In the genomic region with DNA sequence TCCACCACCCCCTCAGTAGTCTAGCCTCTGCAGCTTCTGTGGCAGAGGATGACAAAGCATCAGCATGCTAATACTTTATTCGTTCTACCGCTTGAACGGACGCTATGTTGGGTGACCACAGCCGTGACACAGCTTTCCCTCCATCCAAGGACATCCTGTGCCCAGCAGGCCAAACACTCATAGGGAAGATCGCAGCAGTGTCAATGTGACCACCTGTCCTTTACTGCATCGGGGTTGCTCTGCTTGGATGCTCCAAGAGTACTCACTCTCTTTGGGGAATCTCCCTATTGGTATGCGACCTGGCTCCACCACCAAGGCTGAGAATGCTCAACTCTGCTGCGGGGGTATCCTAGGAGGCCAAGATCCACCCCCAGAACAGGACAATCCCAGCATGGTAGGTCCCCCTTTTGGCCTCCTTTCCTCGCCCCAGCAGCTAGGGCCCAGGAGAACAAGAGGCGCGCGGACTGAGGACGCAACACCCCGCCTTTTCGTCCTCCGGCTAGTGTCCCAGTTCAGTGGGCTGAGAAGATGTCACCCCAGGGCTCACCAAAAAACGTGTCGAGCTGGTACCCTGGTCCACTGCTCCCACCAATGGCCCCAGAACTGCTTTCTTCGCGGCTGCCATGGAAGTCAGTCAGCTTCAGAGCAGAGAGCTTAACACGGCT, we compare ENCODE assay signal across 8 mouse cellular contexts. TPM values are rescaled to one million over a fixed set of nuclear protein-coding genes. Genes with fewer than 3 reads are reported as not detected.
DNase-seq lines count a peak whose midpoint lies in the region; ATAC-seq and TF ChIP-seq lines count a peak whose summit lies in the region.

No protein-coding gene starts in this region.

- TF ChIP-seq EP300 in ES-Bruce4 (IDR thresholded peaks at IDR 0.05; ENCODE audit: insufficient read depth, low read depth, low read length): no peak

- 36% methylated on average over 22 of the region's 22 CpGs for WGBS in kidney, embryonic 14.5 days
- 11% methylated on average over 22 of the region's 22 CpGs for WGBS in heart, embryonic 15.5 days
- 11% methylated on average over 17 of the region's 22 CpGs for WGBS in liver, embryonic 12.5 days (ENCODE audit: insufficient replicate concordance)
- 25% methylated on average over 22 of the region's 22 CpGs for WGBS in neural tube, embryonic 15.5 days

- no peaks in the 10 kb centered on the region for H3K4me1 ChIP-seq in kidney, embryonic 14.5 days (ENCODE audit: control insufficient read depth, insufficient read depth, low read length)
- no peaks in the 10 kb centered on the region for H3K4me1 ChIP-seq in ES-Bruce4 (ENCODE audit: control insufficient read depth, insufficient read depth, low read length)
- peaks cover 4% of the 10 kb centered on the region; the same call in 1 of the 2 replicates for H3K4me1 ChIP-seq in brown adipose tissue, adult 24 weeks (ENCODE audit: control insufficient read depth, insufficient read depth, insufficient read length, low read length)
- no peaks in the 10 kb centered on the region for H3K4me1 ChIP-seq in heart, embryonic 15.5 days (replicated peaks)
- 0 out of 2 replicates have a peak, but pooled peaks cover 5% of the 10 kb centered on the region for H3K4me1 ChIP-seq in liver, embryonic 12.5 days
- no peaks in the 10 kb centered on the region for H3K4me1 ChIP-seq in neural tube, embryonic 15.5 days

- no peaks in the 10 kb centered on the region for H3K36me3 ChIP-seq in kidney, embryonic 14.5 days (ENCODE audit: control insufficient read depth, insufficient read depth, low read length)
- no peaks in the 10 kb centered on the region for H3K36me3 ChIP-seq in ES-Bruce4 (ENCODE audit: control insufficient read depth, insufficient read depth, low read length, poor library complexity, severe bottlenecking)
- no peaks in the 10 kb centered on the region for H3K36me3 ChIP-seq in heart, embryonic 15.5 days
- H3K36me3 ChIP-seq in liver, embryonic 12.5 days: no peaks in the 10 kb centered on the region
- H3K36me3 ChIP-seq in neural tube, embryonic 15.5 days: no peaks in the 10 kb centered on the region

- H3K9ac ChIP-seq in kidney, embryonic 14.5 days (ENCODE audit: low read depth, low read length): peak overlapping the region; percentile 53
- H3K9ac ChIP-seq in ES-Bruce4 (ENCODE audit: low read depth, poor library complexity, severe bottlenecking): peak overlapping the region; percentile 57
- H3K9ac ChIP-seq in heart, embryonic 15.5 days: peak overlapping the region; percentile 64
- H3K9ac ChIP-seq in liver, embryonic 12.5 days: peak overlapping the region; percentile 66
- H3K9ac ChIP-seq in neural tube, embryonic 15.5 days (replicated peaks): peak overlapping the region; percentile 51

- H3K27ac ChIP-seq in kidney, embryonic 14.5 days (ENCODE audit: low read depth, low read length): 0 out of 2 replicates have a peak overlapping the region, but pooled peaks have one; percentile 37
- H3K27ac ChIP-seq in ES-Bruce4 (ENCODE audit: insufficient read depth, low read length): no peak overlapping the region
- H3K27ac ChIP-seq in brown adipose tissue, adult 24 weeks (replicated peaks; ENCODE audit: low read depth, low read length): peak overlapping the region; percentile 99
- peak overlapping the region; percentile 88 for H3K27ac ChIP-seq in heart, embryonic 15.5 days
- H3K27ac ChIP-seq in liver, embryonic 12.5 days: peak overlapping the region; percentile 79
- peak overlapping the region; percentile 80 for H3K27ac ChIP-seq in neural tube, embryonic 15.5 days (replicated peaks)

- TF ChIP-seq CTCF in ES-Bruce4 (IDR thresholded peaks at IDR 0.05; ENCODE audit: low read depth, low read length): no peak

- H3K4me3 ChIP-seq in kidney, embryonic 14.5 days (ENCODE audit: low read length): peak overlapping the region; percentile 47
- peak overlapping the region; percentile 90 for H3K4me3 ChIP-seq in ES-Bruce4 (ENCODE audit: low read depth, low read length)
- H3K4me3 ChIP-seq in brown adipose tissue, adult 24 weeks (ENCODE audit: insufficient read depth, low read depth, low read length): peak overlapping the region; percentile 73
- H3K4me3 ChIP-seq in heart, embryonic 15.5 days: peak overlapping the region; percentile 63
- peak overlapping the region; percentile 66 for H3K4me3 ChIP-seq in liver, embryonic 12.5 days
- peak overlapping the region; percentile 52 for H3K4me3 ChIP-seq in neural tube, embryonic 15.5 days (replicated peaks)

- no peak for DNase-seq in kidney, adult 18-20 months
- DNase-seq in ovary, postnatal 14 days (ENCODE audit: low spot score): no peak

- no peaks in the 10 kb centered on the region for H3K27me3 ChIP-seq in kidney, embryonic 14.5 days (ENCODE audit: control insufficient read depth, insufficient read depth, low read length)
- no peaks in the 10 kb centered on the region for H3K27me3 ChIP-seq in ES-Bruce4 (ENCODE audit: control insufficient read depth, insufficient read depth, low read length, poor library complexity, severe bottlenecking)
- H3K27me3 ChIP-seq in heart, embryonic 15.5 days: no peaks in the 10 kb centered on the region
- no peaks in the 10 kb centered on the region for H3K27me3 ChIP-seq in liver, embryonic 12.5 days (replicated peaks)
- no peaks in the 10 kb centered on the region for H3K27me3 ChIP-seq in neural tube, embryonic 15.5 days (replicated peaks)

- ATAC-seq in kidney, embryonic 14.5 days (ENCODE audit: low FRiP score, low TSS enrichment): no peak; the same call in 1 of the 2 replicates
- ATAC-seq in heart, embryonic 15.5 days (replicated peaks; ENCODE audit: insufficient number of reproducible peaks, insufficient read depth, low FRiP score, low read depth): peak; percentile 8
- ATAC-seq in liver, embryonic 12.5 days: peak; percentile 46
- peak; percentile 51 for ATAC-seq in neural tube, embryonic 15.5 days (ENCODE audit: low FRiP score)

- H3K4me2 ChIP-seq in kidney, embryonic 14.5 days (replicated peaks; ENCODE audit: low read depth, low read length): peak overlapping the region; percentile 54
- H3K4me2 ChIP-seq in heart, embryonic 15.5 days: peak overlapping the region; percentile 65
- H3K4me2 ChIP-seq in liver, embryonic 12.5 days: peak overlapping the region; percentile 69
- H3K4me2 ChIP-seq in neural tube, embryonic 15.5 days: peak overlapping the region; percentile 60

- TF ChIP-seq POLR2A in ES-Bruce4 (IDR thresholded peaks at IDR 0.05; ENCODE audit: insufficient read depth, low read length): no peak

- H3K9me3 ChIP-seq in kidney, embryonic 14.5 days (ENCODE audit: control insufficient read depth, low read length): no peaks in the 10 kb centered on the region
- no peaks in the 10 kb centered on the region for H3K9me3 ChIP-seq in ES-Bruce4 (replicated peaks; ENCODE audit: control insufficient read depth, insufficient read depth, low read length, poor library complexity, severe bottlenecking)
- no peaks in the 10 kb centered on the region for H3K9me3 ChIP-seq in heart, embryonic 15.5 days (replicated peaks)
- H3K9me3 ChIP-seq in liver, embryonic 12.5 days (replicated peaks): no peaks in the 10 kb centered on the region
- H3K9me3 ChIP-seq in neural tube, embryonic 15.5 days (replicated peaks): no peaks in the 10 kb centered on the region

RNA-seq across cellular contexts. Expression of a gene that starts 0.6 kb away (rescaled TPM):
- 11.0 and 24.1 TPM in 2 replicates for polyA plus RNA-seq in kidney, embryonic 14.5 days (2014; fragmentation: Nextera tagmentation; extraction: Ambion mirVana)
- 9.8 and 10.5 TPM in 2 replicates for polyA plus RNA-seq in ES-Bruce4 (2011; ENCODE audit: insufficient read depth, insufficient read length, low read depth, missing spikeins)
- 44.7 and 50.1 TPM in 2 replicates for polyA plus RNA-seq in brown adipose tissue, adult 24 weeks (2012; ENCODE audit: insufficient read depth, insufficient read length, missing spikeins)
- 22.3 and 22.6 TPM in 2 replicates for polyA plus RNA-seq in heart, embryonic 15.5 days (2015; fragmentation: Nextera tagmentation; extraction: Ambion mirVana)
- polyA plus RNA-seq in liver, embryonic 12.5 days (2016; fragmentation: Nextera tagmentation; extraction: Ambion mirVana): 4.8 and 5.1 TPM in 2 replicates
- polyA plus RNA-seq in neural tube, embryonic 15.5 days (2015; fragmentation: Nextera tagmentation; extraction: Ambion mirVana): 10.6 and 14.8 TPM in 2 replicates
